Mouse (Mus musculus) heart, adult 2 months (tissue): ENCODE measurements around the gene Myct1. TPM values are rescaled to one million over a fixed set of nuclear protein-coding genes. Genes with fewer than 3 reads are reported as not detected.

Source experiments
- DNase-seq, 2 experiments: peaks; one replicate each; pipeline ENCODE4 v3.0.0; 2021
- H3K27ac ChIP-seq: fragments of 200-600 bp; 2 replicates; pipeline ENCODE4 v1.8.1; 2022
- H3K27me3 ChIP-seq: fragments of 200-500 bp; 2 replicates; pipeline ENCODE4 v1.6.1; 2012; ENCODE audit warnings: mild to moderate bottlenecking, low read length, inconsistent platforms, mixed read lengths; ENCODE audit not compliant: control insufficient read depth, insufficient read depth
- H3K36me3 ChIP-seq: fragments of 200-500 bp; 2 replicates; pipeline ENCODE4 v1.6.1; 2012; ENCODE audit warnings: low read length, inconsistent platforms; ENCODE audit not compliant: control insufficient read depth, insufficient read depth
- H3K4me1 ChIP-seq: fragments of 200-500 bp; 2 replicates; pipeline ENCODE4 v1.6.1; 2011; ENCODE audit warnings: low read length; ENCODE audit not compliant: control insufficient read depth, insufficient read depth
- H3K4me3 ChIP-seq: fragments of 200-600 bp; 2 replicates; pipeline ENCODE4 v1.8.1; 2022
- H3K79me2 ChIP-seq: fragments of 200-500 bp; replicated peaks from 2 replicates; pipeline ENCODE4 v1.6.1; 2012; ENCODE audit warnings: mild to moderate bottlenecking, inconsistent platforms, low read length, moderate library complexity, mixed read lengths; ENCODE audit not compliant: control insufficient read depth, insufficient read depth
- H3K9ac ChIP-seq: fragments of 200-500 bp; 2 replicates; pipeline ENCODE4 v1.6.1; 2012; ENCODE audit warnings: low read depth, mild to moderate bottlenecking, control low read depth, inconsistent platforms, low read length, mixed read lengths
- CTCF ChIP-seq: fragments of 200-600 bp; IDR thresholded peaks from 2 replicates; pipeline ENCODE4 v1.8.1; 2022; ENCODE audit warnings: antibody characterized with exemption, mild to moderate bottlenecking, moderate library complexity
- EP300 ChIP-seq: fragments of 200-500 bp; IDR thresholded peaks from 2 replicates; pipeline ENCODE4 v1.6.1; 2011; ENCODE audit warnings: low read depth, low read length, control low read depth; ENCODE audit not compliant: insufficient read depth
- POLR2A ChIP-seq: fragments of 200-500 bp; IDR thresholded peaks from 2 replicates; pipeline ENCODE4 v1.6.1; 2011; ENCODE audit warnings: mild to moderate bottlenecking, low read depth, low read length, control low read depth; ENCODE audit not compliant: insufficient read depth
- WGBS: fragments of 180-500 bp; shearing (Covaris S2); methylation state at CpG from one replicate; pipeline ENCODE4 v1.1.7; 2018; 5-methylcytosine and 5-hydroxymethylcytosine counted together
- intact Hi-C: fragments of 180-260 bp; cut with DNase I; formaldehyde crosslinking; loops from one replicate; pipeline ENCODE4 v1.15.1; 2025
- polyA plus RNA-seq: library from polyadenylated mRNA; depleted of rRNA; stranded (reverse); fragments of >200 nt; gene quantifications from 2 replicates; pipeline ENCODE4 v1.2.3, GENCODE M21; 2012; rRNA removed
- total RNA-seq, 2 experiments: library from RNA; stranded (reverse); gene quantifications; 2 replicates each; pipeline ENCODE4 v1.2.3; 2021

Gene Myct1
- total and polyA plus RNA-seq, 3 experiments: 8.2 to 12.8 (median 8.4) TPM

DNA sequence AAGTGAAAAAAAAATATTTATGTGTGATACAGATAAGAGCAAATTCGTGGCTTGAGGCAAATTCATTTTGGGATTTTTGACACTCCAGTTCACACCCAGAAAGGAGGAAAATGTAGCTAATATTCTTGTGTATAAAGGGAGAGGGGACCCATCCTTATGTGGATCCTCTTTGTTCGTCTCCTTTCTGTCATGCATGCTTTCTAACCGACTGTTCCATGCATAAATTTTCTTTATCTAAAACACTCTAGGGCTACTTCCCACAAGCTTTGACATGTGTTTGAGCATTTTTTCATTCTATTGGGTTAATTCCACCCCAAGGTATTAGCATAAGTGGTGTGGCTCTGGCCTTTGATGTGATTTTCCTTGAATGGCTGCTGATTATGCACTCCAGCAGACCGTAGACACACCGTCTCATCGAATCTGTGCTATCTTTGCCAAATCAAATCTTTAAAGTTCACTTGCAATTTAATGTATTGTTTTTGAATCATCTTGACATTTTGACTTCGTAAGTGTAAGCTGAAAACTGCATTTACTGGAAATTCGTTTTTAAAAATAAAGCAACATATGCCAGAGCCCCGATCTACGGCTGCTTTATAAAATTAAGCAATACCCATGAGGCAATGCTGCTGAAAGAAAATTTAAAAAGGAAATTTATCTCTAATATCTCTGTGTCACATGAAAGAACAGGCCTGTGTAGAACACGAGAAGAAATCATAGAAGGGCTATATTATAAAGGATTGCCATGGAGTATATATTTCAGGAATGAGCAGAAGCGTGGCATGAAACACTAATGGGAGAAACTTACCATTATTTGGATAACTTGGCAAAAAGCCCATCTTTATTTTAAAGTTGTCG lies 21.8 kb downstream of the Myct1 start:
- Histone ChIP-seq H3K27me3 (no peaks in the 10 kb centered on the region), H3K36me3 (no peaks in the 10 kb centered on the region), H3K4me1 (no peaks in the 10 kb centered on the region), H3K9ac (no peak overlapping the region), H3K79me2 (no peaks in the 10 kb centered on the region), H3K4me3 (no peak overlapping the region), H3K27ac (no peak overlapping the region)
- TF ChIP-seq EP300 (no peak), CTCF (no peak), POLR2A (no peak)
- no peak for DNase-seq
- intact Hi-C loops: no loop called here
- 77% methylated on average over 13 of the region's 13 CpGs for WGBS

DNA sequence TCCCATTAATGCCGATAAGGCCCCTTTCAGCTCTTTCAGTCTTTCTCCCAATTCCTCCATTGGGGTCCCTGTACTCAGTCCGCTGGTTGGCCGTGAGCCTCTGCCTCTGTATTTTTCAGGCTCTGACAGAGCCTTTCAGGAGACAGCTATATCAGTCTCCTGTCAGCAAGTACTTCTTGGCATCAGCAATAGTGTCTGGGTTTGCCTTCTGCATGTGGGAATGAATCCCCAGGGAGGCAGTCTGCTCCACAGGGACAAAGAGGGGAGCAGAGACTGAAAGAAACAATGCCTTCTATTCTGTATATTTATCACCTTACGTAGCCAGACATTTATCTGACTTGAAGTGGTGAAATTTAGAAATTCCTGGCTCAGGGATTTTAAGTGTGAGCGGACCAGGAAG lies 32.7 kb downstream of the Myct1 start:
- Histone ChIP-seq H3K4me1 (no peaks in the 10 kb centered on the region), H3K79me2 (no peaks in the 10 kb centered on the region), H3K4me3 (no peak overlapping the region), H3K9ac (no peak overlapping the region), H3K27me3 (no peaks in the 10 kb centered on the region), H3K36me3 (no peaks in the 10 kb centered on the region), H3K27ac (no peak overlapping the region)
- WGBS: 30% methylated on average over 5 of the region's 5 CpGs
- intact Hi-C loops: no loop called here
- TF ChIP-seq POLR2A: no peak
- TF ChIP-seq CTCF: no peak
- TF ChIP-seq EP300: no peak
- no peak for DNase-seq

DNA sequence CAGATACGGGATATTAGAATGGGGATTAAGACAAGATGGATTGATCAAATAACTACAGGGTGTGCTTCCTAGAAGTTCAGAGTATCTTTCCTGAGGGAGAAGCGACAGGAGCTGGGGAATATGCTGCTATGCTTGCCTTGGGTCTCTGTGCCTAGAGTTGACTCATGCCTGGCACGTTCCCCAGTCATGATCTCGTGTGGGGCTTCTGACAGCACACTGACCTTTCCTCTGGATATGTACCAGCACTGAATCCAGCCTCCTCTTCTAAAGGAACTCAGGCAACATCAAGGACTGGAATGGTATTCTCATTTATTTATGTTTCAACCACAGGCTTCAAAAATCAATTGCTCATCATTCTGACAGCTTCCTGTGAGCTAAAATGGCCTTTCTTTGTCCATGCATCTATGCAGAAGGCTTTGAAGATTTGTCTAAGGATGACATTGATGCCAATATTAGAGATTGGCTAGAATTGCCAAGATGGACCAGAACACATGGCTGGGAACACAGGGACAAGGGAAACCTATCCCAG lies 40.2 kb downstream of the Myct1 start:
- DNase-seq: peak in 1 of 2 experiments; percentile 4
- 37% methylated on average over 4 of the region's 4 CpGs for WGBS
- no peak for TF ChIP-seq POLR2A
- no peak for TF ChIP-seq CTCF
- TF ChIP-seq EP300: no peak

DNA sequence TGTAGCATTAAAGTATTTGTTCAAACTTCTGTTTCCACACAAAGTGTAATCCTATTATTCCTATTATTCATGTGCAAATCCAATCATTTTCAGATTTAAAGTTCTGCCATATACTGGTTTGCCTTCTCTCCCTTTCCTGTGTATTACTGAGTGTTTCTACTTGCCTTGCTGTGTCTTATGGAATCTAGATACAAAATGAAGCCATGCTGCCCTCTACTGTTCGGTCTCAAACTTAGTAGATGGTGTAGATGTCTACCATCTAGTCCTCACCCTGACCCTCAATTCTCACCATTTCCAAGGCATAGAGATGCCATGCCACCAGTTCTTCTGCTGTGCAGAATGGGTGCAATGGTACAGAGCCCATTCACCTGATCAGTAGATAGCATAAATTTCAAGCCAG lies 40.8 kb downstream of the Myct1 start:
- Histone ChIP-seq H3K36me3 (no peaks in the 10 kb centered on the region), H3K27me3 (0 out of 2 replicates have a peak, but pooled peaks cover 1% of the 10 kb centered on the region), H3K4me3 (no peak overlapping the region), H3K9ac (no peak overlapping the region), H3K79me2 (no peaks in the 10 kb centered on the region), H3K4me1 (no peaks in the 10 kb centered on the region), H3K27ac (no peak overlapping the region)
- WGBS: 13% methylated on average over 1 of the region's 1 CpGs
- DNase-seq: no peak
- intact Hi-C loops: loop anchor here (1.0 to 10.0 kb wide), 5 partner anchors 36 to 154 kb away; partner anchors contain the start of gene Syne1
- TF ChIP-seq CTCF (peak; percentile 76), POLR2A (no peak), EP300 (no peak)

More for the DNA sequence above, 40.2 kb downstream of the Myct1 start:
- no peak overlapping the region for H3K9ac ChIP-seq
- no peak overlapping the region for H3K4me3 ChIP-seq
- intact Hi-C loops: loop anchor here (1.0 to 10.0 kb wide), 6 partner anchors 25 to 153 kb away; partner anchors contain the start of gene Syne1
- H3K4me1 ChIP-seq: no peaks in the 10 kb centered on the region
- no peaks in the 10 kb centered on the region for H3K36me3 ChIP-seq
- no peak overlapping the region for H3K27ac ChIP-seq
- 0 out of 2 replicates have a peak, but pooled peaks cover 1% of the 10 kb centered on the region for H3K27me3 ChIP-seq
- no peaks in the 10 kb centered on the region for H3K79me2 ChIP-seq

DNA sequence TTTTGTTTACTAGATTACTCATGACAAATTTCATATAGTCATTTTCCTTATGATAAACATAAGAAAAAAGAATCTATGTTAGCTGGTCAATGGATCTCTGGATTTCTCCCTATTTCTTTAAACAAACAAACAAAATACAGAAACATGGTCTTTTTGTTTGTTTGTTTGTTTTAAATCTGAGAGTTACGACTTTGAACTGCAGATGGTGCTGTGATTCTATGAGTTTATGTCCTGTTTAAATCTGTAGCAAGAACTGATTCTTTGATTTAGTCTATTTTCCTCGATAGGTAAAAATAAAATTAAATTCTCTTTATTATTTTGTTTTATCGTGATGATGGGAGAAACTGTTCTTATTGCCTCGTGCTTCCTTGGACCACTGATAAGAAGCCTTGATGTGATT lies 43.7 kb downstream of the Myct1 start:
- Histone ChIP-seq H3K79me2 (no peaks in the 10 kb centered on the region), H3K4me1 (no peaks in the 10 kb centered on the region), H3K4me3 (no peak overlapping the region), H3K27me3 (0 out of 2 replicates have a peak, but pooled peaks cover 1% of the 10 kb centered on the region), H3K27ac (no peak overlapping the region), H3K9ac (no peak overlapping the region), H3K36me3 (no peaks in the 10 kb centered on the region)
- TF ChIP-seq CTCF (0 out of 2 replicates have a peak, but pooled peaks have one; percentile 7), POLR2A (no peak)
- no peak for DNase-seq
- 49% methylated on average over 4 of the region's 4 CpGs for WGBS
- intact Hi-C loops: loop anchor here (2.0 to 10.0 kb wide), 2 partner anchors 147 to 321 kb away; no protein-coding TSS in a partner anchor

DNA sequence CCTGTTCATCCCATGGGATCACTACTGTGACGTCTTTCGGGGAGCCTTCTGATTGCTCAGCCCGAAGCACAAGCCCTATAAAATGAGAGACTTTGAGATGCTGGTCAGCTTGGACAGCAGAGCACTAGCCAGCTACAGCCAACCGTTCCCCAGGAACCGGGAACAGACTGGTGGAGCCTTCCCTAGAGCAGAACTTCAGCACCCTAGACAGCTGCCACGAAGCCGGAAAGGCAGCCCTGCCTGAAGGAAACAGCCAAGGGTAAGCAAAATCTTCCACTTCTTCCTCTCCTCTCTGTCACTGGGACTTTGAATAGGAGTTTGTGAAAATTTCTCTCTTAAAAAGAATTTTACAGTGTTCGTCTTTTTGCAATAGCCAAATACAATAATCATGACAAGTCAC lies 45.5 kb downstream of the Myct1 start, which contains the start of gene Vip:
Gene Vip (plus strand): TSS at position 107 of the 400 bp plus-strand sequence.
- no peak within 1 kb of the TSS for H3K9ac ChIP-seq
- 27% methylated on average over 8 of the region's 8 CpGs for WGBS
- intact Hi-C loops: loop anchor here (10.0 kb wide), 1 partner anchor 146 kb away; no protein-coding TSS in a partner anchor

More for the DNA sequence above, 45.5 kb downstream of the Myct1 start, which contains the start of gene Vip:
- no peak within 1 kb of the TSS for H3K4me3 ChIP-seq
- H3K36me3 ChIP-seq: no peaks in the 10 kb centered on the region
- no peak for DNase-seq
- H3K27me3 ChIP-seq: 0 out of 2 replicates have a peak, but pooled peaks cover 1% of the 10 kb centered on the region
- no peak within 1 kb of the TSS for H3K27ac ChIP-seq
- H3K79me2 ChIP-seq: no peaks in the 10 kb centered on the region
- no peak for TF ChIP-seq EP300
- no peak for TF ChIP-seq POLR2A
- TF ChIP-seq CTCF: no peak
- H3K4me1 ChIP-seq: no peaks in the 10 kb centered on the region

Other genes with a start within 250 kb of the Myct1 start
- 10 to 100 TPM; 53.6 to 66.6 TPM for gene Syne1, start 42.3 kb upstream of the Myct1 start, total RNA-seq
- gene Syne1, start 42.3 kb upstream of the Myct1 start, polyA plus RNA-seq: 29.0 and 42.6 TPM in 2 replicates
- gene Vip, start 45.4 kb downstream of the Myct1 start, total RNA-seq: not detected
- not detected in 2 replicates for gene Vip, start 45.4 kb downstream of the Myct1 start, polyA plus RNA-seq
- under 1 TPM; 0.36 to 0.65 TPM for gene Fbxo5, start 211.8 kb downstream of the Myct1 start, total RNA-seq
- 0.43 and 0.85 TPM in 2 replicates for gene Fbxo5, start 211.8 kb downstream of the Myct1 start, polyA plus RNA-seq
- gene Mtrf1l, start 230.1 kb downstream of the Myct1 start, total RNA-seq: 1 to 10 TPM; 8.4 to 9.6 TPM
- gene Mtrf1l, start 230.1 kb downstream of the Myct1 start, polyA plus RNA-seq: 1.6 and 3.5 TPM in 2 replicates